Mouse (Mus musculus) megakaryocyte, embryonic 14.5 days (primary cell): ENCODE data around the gene Thbs1. TPM values are rescaled to one million over a fixed set of nuclear protein-coding genes. Genes with fewer than 3 reads are reported as not detected.

Experiments used
- H3K27me3 ChIP-seq: replicated peaks from 2 replicates; pipeline ENCODE3; 2012; ENCODE audit warnings: inconsistent platforms
- H3K36me3 ChIP-seq: replicated peaks from 2 replicates; pipeline ENCODE3; 2012; ENCODE audit warnings: low read length, inconsistent platforms, mixed read lengths
- H3K4me1 ChIP-seq: 2 replicates; pipeline ENCODE4 v1.6.1; 2012; ENCODE audit warnings: inconsistent platforms
- H3K4me3 ChIP-seq: replicated peaks from 2 replicates; pipeline ENCODE3; 2012; ENCODE audit warnings: moderate library complexity, mild to moderate bottlenecking, inconsistent platforms
- H3K9me3 ChIP-seq: 2 replicates; pipeline ENCODE4 v1.6.1; 2012; ENCODE audit warnings: inconsistent platforms
- FLI1 ChIP-seq: IDR thresholded peaks from 2 replicates; pipeline ENCODE4 v1.6.1; 2012; ENCODE audit warnings: low read length, inconsistent platforms, mixed read lengths
- GATA1 ChIP-seq: IDR thresholded peaks from 3 replicates; pipeline ENCODE4 v1.6.1; 2012; ENCODE audit warnings: mixed read lengths, low read length, inconsistent platforms, borderline replicate concordance
- polyA plus RNA-seq: library from polyadenylated mRNA; stranded (reverse); fragments of >175 nt; gene quantifications from 2 replicates; pipeline ENCODE4 v1.2.3, GENCODE M21; 2012; ENCODE audit warnings: low replicate concordance; ENCODE audit not compliant: insufficient read depth

The Thbs1 gene
- 258 and 405 TPM in 2 replicates for polyA plus RNA-seq

DNA sequence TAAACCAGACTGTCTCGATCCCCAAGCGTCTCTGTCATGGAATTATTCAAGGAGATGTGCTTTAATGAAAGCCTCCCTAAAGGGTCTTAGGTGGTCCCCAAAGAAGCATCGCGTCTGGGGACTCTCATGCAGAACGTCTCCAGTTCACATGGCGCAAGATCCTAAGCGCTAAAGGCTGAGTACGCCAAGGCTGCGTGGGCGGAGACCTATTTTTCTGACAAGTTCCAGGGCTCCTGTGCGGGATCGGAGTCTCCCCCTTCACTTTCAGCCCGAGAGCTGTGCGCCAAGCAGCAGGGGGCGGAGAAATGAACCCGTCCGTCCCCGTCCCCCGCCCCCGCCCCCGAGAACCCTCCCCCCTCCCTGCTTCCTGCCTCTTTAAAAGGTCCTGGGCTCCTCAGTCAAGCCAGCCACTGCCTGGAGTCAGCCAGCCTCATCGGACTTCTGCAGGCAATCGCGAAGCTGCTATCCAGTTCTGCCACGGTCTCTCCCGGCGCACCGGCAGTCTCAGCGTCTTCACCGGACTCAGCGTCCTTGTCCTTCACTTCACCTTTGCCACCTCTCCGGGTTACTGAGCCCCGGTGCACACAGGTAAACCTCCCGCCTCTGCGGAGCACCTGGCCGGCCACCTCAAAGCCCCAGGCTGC, at the start of gene Thbs1:
Thbs1 (plus strand) TSS at position 389 of the 644 bp plus-strand sequence.
- H3K4me1 ChIP-seq: peaks cover 71% of the 10 kb centered on the region
- H3K36me3 ChIP-seq: peaks cover 68% of the 10 kb centered on the region
- no peak for TF ChIP-seq GATA1
- H3K27me3 ChIP-seq: no peaks in the 10 kb centered on the region
- H3K4me3 ChIP-seq: peak within 1 kb of the TSS; percentile 95
- no peaks in the 10 kb centered on the region for H3K9me3 ChIP-seq

GRCm38 (mm10) chr2:118064121-118064764, 47.4 kb upstream of the Thbs1 start:
- no peak for TF ChIP-seq FLI1

GRCm38 (mm10) chr2:118066065-118066770, 45.5 kb upstream of the Thbs1 start:
- Histone ChIP-seq H3K4me1 (peaks cover 97% of the 10 kb centered on the region), H3K27me3 (no peaks in the 10 kb centered on the region), H3K4me3 (peak overlapping the region; percentile 77), H3K36me3 (peaks cover 52% of the 10 kb centered on the region), H3K9me3 (no peaks in the 10 kb centered on the region)
- TF ChIP-seq GATA1: peak; percentile 98
- TF ChIP-seq FLI1: 0 out of 2 replicates have a peak, but pooled peaks have one; percentile 32

More at GRCm38 (mm10) chr2:118064121-118064764, 47.4 kb upstream of the Thbs1 start:
- no peaks in the 10 kb centered on the region for H3K9me3 ChIP-seq
- H3K27me3 ChIP-seq: no peaks in the 10 kb centered on the region
- peak overlapping the region; percentile 31 for H3K4me3 ChIP-seq
- H3K36me3 ChIP-seq: peaks cover 65% of the 10 kb centered on the region
- peaks cover 96% of the 10 kb centered on the region for H3K4me1 ChIP-seq

- Histone ChIP-seq H3K36me3 (peaks cover 55% of the 10 kb centered on the region), H3K4me1 (peaks cover 97% of the 10 kb centered on the region), H3K9me3 (no peaks in the 10 kb centered on the region), H3K27me3 (no peaks in the 10 kb centered on the region), H3K4me3 (peak overlapping the region; percentile 47)
- TF ChIP-seq GATA1: peak; percentile 75; the same call in 1 of the 3 replicates
- TF ChIP-seq FLI1: no peak
Observed at GRCm38 (mm10) chr2:118069975-118070374, 41.7 kb upstream of the Thbs1 start.

DNA sequence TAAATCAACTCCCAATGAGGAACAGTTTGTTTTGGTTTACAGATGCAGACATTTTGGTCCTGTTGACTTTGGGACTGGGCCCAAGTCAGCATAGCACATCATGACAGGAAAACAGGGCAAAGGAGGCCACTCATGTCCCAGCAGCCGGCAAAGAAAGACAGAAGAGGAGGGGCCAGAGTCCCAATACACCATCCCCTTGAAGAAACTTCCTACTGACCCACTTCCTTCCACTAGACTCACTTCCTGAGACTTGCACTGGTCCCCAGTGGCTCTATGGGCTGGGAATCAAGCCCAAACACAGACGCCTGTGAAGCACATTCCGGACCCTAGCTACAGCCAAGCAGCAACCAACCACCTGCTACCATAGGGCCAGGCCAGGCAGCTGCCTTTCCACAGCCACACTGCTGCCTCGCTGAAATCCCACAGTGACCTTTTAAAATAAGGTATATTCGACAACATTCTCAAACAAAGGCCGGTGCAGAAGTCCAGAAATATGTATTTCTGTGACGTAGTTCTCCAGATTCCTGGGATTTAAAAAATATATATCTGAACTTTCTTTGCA, 38.8 kb upstream of the Thbs1 start:
- Histone ChIP-seq H3K4me1 (peaks cover 96% of the 10 kb centered on the region), H3K27me3 (no peaks in the 10 kb centered on the region), H3K4me3 (no peak overlapping the region), H3K36me3 (peaks cover 71% of the 10 kb centered on the region), H3K9me3 (no peaks in the 10 kb centered on the region)
- TF ChIP-seq FLI1: no peak
- TF ChIP-seq GATA1: no peak

DNA sequence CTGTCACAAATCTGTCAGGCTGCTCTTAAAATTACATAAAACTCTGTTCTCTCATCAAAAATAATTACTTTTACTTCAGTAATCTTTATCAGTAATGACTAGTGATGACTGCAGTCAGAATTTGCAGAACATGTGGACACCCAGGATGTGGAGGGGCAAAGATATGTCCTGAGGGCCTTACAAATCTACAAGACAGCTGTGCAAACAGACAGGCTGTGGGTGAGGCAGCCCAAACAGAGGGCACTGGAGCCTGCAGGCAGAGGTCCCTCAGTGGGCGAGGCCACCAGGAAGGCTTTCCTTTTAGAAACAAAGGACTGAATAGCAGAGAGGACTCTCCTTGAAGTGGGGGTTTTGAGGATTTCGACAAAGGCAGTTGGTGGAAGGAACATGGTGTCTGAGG, 37.6 kb upstream of the Thbs1 start:
- Histone ChIP-seq H3K27me3 (no peaks in the 10 kb centered on the region), H3K4me3 (no peak overlapping the region), H3K36me3 (peaks cover 82% of the 10 kb centered on the region), H3K4me1 (peaks cover 96% of the 10 kb centered on the region), H3K9me3 (no peaks in the 10 kb centered on the region)
- TF ChIP-seq FLI1 (no peak), GATA1 (no peak)

DNA sequence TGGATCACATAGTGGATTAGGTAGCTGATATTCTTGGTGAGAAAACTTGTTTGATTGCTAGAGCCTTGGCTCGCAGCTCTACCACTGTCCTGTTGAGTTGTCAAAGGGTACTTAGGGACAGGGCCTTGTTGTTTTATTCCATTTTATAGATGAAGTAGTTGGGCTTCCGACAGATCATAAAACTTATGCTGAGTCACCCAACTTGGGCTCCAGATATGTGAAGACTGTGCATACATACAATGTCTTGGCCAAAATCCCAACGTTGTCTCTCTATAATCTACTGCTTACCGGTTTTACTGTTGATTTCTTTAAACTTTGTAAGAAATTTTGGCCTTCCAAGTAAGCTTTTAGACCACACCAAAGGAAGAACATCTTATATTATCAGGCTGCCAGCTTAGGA, 36.5 kb upstream of the Thbs1 start:
- peaks cover 87% of the 10 kb centered on the region for H3K36me3 ChIP-seq
- peaks cover 91% of the 10 kb centered on the region for H3K4me1 ChIP-seq
- H3K9me3 ChIP-seq: no peaks in the 10 kb centered on the region
- H3K4me3 ChIP-seq: no peak overlapping the region
- TF ChIP-seq FLI1 (no peak), GATA1 (no peak)
- no peaks in the 10 kb centered on the region for H3K27me3 ChIP-seq

DNA sequence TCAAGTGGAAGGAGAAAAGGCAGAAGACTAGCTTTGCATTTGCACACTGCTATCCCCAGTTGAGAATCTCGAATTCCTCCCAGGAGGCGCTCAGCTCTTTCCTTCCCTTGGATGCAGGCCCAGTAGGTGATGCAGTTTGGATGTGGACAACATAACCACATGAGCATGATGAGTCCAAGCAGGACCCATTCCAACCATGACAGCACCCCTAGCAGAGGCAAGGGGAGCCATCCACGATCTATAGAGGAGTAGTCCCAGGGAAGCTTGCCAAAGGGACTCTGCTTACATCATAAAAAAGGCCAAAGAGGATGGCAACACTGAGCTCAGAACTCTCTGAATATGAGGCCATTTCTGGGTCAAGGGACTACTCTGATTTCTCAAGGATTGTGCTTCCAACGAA, 32.5 kb upstream of the Thbs1 start:
- no peak overlapping the region for H3K4me3 ChIP-seq
- no peak for TF ChIP-seq FLI1
- H3K36me3 ChIP-seq: peaks cover 91% of the 10 kb centered on the region
- no peaks in the 10 kb centered on the region for H3K27me3 ChIP-seq
- peaks cover 91% of the 10 kb centered on the region for H3K4me1 ChIP-seq
- H3K9me3 ChIP-seq: no peaks in the 10 kb centered on the region

DNA sequence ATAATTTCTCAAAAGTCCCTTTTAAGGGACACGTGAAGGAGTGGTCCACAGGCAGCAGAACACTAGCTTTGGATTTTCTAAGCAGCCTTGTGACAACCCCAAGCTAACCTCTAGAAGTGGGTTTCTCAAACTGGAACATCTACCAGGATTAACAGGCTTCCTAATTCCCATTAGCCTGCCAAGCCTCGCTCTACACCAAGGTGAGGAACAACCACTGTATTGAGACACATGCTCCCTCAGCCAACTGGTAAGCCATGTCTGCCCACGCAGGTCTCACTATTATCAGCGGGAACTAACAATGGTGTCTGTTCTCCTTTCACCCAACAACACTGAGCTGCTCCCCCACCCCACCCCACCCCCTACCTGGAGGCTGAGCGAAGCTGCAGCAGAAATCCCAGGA, 30.1 kb upstream of the Thbs1 start:
- no peaks in the 10 kb centered on the region for H3K27me3 ChIP-seq
- TF ChIP-seq FLI1 (no peak), GATA1 (no peak)
- no peak overlapping the region for H3K4me3 ChIP-seq
- H3K36me3 ChIP-seq: peaks cover 91% of the 10 kb centered on the region
- H3K4me1 ChIP-seq: peaks cover 82% of the 10 kb centered on the region
- no peaks in the 10 kb centered on the region for H3K9me3 ChIP-seq

DNA sequence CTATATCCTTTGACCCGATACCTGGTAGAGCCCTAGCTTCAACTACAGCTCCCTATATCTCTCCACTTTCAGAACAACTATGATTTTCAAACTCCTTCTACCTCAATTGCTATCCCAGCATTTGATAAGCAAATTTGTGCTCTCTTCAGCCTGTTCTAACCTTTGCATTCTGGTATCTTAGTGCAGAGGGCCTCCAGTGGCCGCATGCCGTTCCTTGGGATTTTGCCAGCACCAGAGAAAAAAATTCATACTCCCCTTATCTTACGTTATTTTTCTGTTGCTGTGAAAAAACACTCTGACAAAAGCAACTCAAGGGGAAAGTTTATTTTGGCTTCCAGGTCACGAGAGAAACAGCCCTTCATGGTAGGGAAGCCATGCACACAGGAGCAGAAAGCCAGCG, 28.0 kb upstream of the Thbs1 start:
- Histone ChIP-seq H3K9me3 (no peaks in the 10 kb centered on the region), H3K27me3 (no peaks in the 10 kb centered on the region), H3K36me3 (peaks cover 92% of the 10 kb centered on the region), H3K4me1 (peaks cover 82% of the 10 kb centered on the region), H3K4me3 (no peak overlapping the region)
- TF ChIP-seq FLI1: no peak
- no peak for TF ChIP-seq GATA1
